Mouse (Mus musculus) urinary bladder, adult 18-20 months (tissue): ENCODE measurements around the gene Ston1.

Experiments used
- DNase-seq, 2 experiments: peaks; one replicate each; pipeline ENCODE4 v3.0.0; 2022; ENCODE audit warnings: low spot score in 2 of 2, mixed read lengths in 2 of 2

The Ston1 gene

DNA sequence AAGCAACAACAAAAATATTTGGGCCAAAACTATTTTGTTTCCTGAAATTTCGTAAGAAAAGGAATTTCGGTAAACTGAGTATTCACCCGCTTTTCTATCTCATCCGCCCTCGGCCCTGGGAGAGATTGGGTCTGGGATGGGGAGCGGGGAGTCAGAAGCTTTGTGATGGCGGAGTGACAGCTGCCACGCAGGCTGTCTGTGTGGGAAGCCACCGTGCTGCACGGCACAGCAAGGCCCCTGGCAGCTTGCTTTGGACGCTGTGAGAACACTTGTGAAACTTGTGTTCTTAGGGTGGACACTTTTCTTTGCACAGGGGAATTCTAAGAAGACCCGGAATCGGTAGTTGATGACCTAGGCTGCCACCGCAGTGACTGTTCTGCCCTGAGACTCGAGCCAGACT is 10.1 kb upstream of the Ston1 start:
- DNase-seq: no peak

DNA sequence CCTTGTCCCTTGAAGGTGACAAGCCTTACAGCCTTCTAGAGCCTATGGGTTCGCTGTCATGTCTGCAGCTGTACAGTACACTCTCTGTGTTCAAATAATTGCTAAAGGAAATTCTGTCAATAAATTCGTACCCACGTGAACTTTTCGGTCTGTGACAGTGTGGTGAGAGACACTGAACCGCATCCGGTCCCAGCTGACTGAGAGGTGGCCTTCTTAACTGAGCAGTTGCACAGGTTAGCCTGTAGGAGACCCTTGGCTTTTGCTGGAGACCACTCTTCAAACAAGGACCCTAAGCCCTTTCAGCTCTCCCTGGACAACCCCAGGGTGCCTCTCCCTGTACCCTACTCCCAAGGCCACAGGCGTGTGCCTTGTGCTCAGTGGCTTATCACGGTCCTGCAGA is 9.3 kb upstream of the Ston1 start:
- no peak for DNase-seq

DNA sequence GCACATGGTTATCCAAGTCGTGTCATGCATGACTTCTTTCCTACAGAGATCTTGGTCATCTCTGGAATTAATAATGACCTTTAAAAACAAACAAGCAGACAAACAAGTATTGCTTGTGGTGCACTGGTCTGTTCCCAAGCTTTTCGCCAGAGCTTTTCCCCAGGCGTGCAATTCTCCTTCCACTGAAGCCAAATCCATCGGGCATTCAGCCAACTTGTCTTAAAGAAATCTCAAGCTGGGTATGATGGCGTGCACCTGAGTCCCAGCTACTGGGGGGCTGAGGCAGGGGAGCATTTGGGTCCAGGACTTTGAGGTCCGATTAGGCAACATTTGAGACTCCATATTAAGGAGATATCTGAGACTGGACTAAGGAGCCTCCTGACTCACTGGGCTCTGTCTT is 7.2 kb upstream of the Ston1 start:
- no peak for DNase-seq

DNA sequence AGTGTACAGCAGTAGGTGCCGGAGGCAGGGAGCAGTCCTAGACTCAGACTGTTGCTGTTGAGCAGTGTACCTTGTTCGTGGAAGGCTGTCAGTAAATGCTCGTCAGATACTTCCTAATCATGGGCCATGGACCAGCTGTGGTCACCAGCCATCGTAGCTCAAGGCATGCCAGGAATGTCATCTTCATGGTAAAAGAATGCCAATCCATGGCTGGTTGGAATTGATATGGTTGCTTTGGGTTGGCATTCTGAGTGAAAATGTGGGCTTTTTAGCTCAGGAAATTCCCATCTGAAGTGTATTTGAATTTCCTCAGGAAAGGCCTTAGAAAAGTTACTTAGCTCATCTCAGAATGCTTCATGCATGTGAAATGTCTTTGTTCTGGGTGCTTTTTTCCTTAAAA is 2.4 kb upstream of the Ston1 start:
- no peak for DNase-seq

DNA sequence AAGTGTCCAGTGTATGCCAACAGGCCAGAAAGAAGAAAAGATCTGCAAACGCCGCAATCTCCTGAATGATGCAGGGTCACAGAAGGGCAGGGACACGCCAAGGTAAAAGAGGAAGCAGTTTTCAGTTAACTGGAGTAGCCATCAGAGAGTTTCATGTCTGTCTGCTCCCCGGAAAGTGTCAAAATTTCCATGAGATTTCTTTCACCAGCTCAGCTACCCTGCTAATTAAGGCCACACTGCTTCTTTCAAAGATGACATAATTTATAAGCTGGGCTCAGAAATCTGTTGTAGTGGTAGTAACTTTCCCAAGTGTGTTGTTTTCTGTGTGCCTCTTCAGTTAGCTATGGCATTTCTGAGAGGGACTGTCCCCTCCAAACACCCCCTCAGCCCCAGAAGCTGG is 1.4 kb upstream of the Ston1 start:
- DNase-seq: no peak

DNA sequence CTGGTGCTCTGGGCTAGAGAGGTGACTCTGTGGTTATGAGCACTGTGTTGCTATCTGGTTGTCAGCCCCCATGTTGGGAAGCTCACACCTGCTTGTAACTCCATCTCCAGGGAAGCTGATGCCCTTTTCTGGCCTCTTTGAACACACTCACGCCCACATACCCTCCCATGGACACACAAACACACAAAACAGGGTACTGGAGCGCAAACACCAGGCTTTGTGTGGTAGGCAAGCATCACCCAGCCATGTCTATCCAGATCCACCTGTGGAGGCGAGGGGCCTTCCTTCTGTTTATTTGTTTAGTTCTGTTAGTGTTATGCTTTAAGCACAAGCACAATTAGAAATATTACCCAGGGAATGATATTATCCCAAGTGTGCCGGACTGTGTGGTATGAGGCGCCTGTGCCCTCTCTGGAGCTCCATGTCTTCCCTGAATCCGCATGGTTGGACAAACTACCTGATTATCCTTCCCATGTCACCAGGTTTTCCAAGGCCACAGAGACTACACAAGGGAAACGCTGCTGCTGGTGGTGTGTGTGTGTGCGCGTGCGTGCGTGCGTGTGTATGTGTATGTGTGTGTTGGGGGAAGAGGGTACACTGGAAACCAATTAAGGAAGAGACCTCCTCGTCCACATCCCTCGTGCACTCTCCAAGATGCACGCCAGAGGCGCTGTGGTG is 801 bp upstream of the Ston1 start:
- DNase-seq: no peak

DNA sequence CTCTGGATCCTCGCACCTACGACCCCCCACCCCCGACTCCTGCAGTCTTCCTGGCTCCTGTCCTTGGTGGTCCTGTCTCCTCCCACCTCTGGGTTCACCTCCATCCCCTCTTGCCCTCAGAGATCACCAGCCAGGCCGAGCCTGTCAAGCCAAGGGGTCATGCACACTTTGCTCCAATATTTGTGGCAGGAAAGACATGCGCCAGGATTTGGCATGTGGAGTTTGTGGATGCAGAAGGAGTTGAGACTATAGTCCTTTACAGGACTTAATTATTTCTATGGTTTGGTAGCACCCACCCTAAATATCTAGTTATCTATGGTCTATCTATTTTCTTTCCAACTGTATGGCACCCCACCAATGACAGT is 554 bp downstream of the Ston1 start:
- DNase-seq: no peak

DNA sequence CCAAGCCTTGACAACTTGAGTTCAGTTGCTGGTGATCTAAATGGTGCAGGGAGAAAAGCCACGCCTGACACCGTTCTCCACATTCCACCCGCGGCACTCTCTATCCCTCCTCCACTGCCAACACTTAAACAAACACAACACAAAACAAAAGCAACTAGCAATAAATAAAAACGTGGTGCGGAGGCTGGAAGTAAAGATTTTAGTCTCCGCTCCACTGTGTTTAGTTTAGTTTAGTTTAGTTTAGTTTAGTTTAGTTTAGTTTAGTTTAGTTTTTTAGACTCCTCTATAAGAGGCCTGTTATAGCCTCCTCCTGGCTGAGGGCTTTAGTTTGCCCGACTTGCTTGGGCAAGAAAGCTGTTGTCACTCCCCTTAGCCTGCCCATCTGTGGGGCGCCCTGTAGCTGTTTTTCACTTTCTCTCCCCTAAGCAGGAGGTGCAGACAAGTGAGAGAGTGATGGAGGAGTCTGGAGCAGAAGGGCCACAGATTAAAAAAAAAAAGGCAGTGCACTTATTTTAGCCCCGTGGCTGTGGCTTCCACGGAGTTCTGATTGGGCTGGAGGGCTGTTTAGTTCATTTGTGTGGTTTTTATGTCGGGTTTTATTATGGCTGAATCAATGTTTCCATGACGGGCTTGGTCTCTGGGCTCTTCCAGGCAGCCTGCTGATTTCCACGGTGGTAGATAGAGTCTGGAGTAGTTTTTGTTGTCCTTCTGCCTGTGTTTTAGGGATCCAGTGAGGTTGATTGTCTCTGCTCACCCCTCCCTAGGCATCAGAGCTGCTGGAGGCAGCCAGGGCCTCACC is 1.3 kb downstream of the Ston1 start:
- DNase-seq: no peak

DNA sequence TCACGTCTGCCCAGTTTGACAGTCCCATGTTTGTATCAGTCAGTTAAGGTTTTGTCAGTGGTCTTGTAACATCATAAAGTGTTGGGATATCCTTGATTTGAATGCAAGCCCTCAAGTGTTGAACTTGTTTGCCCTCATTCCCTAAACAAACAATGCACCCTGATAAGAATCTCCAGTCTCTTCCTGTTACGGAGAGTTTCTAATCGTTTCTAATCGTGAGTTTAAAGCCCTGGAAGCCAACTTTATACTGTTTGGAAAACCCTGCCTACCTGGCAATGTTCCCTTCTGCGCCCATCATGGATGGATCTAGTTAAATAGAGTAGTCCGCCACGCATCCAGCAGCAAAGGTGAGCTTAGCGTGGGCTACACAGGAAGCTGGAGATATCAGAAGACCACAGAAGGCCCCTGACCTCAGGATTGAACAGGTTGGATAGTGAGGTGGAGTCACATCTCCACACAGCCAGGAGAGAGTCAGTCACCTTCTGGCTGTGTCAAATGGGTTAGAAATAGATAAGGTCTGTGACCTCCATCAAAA is 3.1 kb downstream of the Ston1 start:
- no peak for DNase-seq

DNA sequence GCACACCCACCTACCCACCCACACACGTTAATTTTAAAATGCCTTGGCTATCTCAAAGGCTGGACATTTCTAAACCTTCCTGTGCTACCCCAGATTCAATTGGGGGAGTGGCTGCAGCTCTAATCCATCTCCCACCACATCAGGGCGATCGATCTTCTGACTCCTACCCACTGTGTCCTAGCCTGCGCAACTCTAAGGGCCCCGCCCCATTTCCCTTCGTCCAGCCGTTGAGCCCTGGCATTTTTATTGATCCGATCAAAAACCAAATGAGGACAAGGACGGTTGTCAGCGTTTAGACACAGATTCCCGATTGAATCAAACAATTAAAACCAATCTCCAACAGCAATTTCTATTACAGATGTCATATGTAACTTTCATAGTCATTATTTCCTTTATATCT is 6.5 kb downstream of the Ston1 start:
- DNase-seq: no peak

DNA sequence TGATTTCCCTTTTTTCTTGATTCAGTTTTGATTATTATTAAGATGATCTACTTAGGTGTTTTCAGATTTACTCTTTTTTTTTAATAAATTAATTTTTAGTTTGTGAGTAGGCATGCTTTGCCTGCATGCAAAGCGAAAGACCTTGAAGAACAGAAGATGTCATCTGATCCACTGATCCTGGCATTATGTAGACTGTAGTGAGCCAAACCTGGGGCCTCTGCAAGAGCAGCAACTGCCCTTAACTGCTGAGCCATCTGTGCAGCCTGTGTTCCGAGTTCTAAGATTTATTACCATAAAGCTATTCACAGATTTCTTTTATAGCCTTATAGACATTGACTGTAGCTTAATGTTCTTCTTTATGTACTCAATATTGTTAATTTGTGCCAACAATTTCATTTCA is 8.6 kb downstream of the Ston1 start:
- DNase-seq: no peak

DNA sequence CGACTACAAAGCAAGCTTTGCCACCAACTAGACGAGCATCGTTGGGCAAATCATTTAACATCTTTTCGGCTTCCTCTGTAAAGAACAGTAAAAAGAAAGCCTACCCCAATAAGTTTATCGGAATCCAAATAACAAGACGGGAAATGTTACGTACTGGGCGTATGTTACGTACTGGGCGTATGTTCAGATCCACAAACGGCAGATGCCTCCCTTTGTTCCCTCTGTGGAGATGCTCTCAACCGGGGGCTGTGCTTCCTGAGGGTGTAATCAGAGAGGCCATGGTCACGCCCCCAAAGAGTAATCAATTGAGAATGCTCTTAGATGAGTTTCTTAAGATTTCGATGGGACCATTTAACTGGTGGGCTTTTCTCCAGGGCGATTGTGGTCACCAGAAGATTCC is 11.9 kb downstream of the Ston1 start:
- DNase-seq: no peak

DNA sequence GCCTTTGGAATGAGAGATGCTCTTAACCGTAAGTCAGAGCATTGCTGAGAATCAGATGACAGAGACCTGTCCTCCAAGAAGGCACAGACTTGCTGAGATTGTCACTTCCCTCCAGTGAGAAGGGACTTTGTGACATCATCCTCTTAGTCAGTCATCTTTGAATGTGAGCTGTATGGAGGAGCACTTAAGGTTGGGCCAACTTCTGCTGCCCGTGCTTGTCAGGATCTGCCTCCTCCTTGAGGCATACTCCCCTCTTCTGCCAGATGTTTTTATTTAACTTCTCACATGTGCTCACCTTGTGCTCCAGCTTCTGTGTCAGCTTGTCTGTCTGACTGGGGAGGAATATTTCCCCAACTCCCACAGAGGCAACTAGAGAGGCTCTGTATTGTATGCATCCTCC is 13.6 kb downstream of the Ston1 start:
- DNase-seq: no peak

DNA sequence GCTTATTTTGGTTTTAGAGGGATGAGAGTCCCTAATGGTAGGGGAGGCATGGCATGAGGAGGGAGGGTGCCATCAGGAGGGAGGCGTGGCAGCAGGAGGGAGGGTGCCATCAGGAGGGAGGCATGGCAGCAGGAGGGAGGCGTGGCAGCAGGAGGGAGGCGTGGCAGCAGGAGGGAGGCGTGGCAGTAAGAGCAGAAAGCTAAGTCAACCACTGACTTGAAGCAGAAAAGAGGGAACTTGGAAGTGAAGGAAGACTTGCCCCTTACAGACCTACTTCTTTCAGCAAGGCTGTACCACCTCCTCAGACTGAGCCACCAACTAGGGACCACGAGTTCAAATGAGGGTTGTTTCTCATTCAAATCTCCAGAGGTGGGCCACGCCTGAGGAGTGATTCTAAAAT is 15.7 kb downstream of the Ston1 start:
- no peak for DNase-seq

DNA sequence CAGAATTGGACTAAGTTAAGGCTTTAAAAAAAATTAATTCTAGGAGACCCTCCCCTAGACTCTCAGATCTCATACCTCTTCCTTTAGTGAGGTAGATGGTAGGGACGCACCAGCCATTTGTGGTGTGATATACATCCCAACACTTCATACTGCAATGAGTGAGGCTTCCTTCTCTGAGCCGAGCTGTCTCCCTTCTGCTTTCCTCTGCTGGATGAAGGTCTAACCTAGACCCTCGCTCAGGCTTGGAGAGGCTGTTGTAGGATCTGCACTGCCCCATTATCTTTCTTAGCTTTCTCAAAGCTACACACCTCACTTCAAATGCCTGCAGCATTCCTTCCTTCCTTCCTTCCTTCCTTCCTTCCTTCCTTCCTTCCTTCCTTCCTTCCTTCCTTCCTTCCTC is 16.2 kb downstream of the Ston1 start:
- no peak for DNase-seq

DNA sequence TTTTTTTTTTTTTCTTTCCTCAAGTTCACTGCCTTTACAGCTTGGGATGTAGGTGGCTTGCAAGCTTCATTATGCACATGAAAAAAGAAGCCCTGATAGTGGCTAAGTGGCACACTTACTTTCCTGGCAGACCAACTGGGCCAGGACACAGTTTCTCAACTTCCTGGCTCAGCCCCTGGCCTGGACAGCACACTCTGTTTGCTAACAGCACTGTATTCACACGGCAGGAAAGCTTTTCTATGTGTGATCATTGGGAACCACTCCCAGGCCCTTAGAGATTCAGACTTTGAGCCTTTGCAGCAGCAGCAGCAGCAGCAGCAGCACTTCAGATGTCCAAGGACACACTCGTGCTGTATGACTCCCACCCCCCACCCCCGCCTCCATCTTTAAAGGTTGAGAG is 16.8 kb downstream of the Ston1 start:
- DNase-seq: no peak

DNA sequence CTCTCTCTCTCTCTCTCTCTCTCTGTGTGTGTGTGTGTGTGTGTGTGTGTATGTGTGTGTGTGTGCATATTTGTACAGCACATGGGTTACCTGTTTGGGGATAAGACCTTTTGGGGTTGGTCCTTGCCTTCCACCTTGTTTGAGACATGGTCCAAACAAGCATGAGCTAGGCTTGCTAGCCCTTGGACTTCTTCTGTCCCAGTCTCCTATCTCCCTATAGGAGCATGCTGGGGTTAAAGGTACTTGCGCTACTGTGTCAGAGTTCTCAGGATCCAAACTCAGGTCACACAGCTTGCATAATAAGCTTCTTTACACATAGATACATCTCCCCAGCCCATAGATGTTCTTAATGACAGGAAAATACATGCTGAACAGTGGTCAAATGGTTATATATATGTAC is 17.2 kb downstream of the Ston1 start:
- DNase-seq: no peak

DNA sequence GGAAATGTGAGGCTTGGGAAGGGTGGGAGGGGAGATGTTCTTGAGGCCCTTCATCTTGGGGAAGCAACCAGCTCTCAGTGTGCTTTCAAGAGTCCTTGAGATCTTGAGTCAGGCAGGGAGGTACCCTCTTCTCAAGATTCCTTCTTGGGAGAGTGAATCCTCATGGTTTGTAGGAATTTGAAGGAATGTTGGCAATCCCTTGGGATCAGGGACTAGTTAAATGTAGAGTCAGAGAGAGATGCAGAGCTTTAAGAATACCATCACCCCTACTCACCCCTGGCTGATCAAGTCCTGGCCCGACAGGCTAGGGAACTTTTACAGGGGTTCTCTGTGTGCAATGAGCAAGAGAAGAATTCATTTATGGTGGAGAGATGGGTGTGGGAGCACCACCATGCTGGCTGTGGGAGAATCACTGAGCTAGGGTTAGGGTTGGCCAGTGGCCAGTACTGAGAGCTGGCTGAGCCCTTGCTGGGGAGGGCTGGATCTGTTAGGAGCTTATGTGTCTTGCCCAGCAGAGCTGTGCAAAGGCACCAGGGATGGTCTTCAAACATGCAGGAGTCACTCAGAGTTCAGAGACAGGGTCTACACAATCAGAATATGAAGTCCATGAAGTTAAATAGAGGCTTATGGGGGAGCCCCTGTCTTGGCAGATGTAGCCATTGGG is 18.1 kb downstream of the Ston1 start:
- DNase-seq: no peak

DNA sequence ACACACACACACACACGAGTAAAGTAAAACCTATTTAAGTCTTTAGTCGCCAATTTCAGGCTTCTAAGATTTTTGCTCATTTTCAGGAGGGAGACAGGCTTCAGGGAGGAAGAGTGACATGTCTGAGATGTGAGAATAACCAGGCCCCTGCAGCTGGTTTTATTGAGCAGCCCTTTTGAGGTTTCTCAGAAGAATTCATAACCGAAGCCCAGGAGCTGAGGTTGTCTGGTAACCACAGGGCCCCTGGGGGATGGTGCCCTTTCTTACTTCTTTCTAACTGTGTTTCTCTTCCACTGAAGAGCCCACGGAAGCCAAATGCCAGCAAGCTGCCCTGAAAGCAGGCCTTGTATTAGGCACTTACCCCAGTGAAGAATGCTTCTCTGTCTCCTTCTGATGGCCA is 23.5 kb downstream of the Ston1 start:
- DNase-seq: no peak

DNA sequence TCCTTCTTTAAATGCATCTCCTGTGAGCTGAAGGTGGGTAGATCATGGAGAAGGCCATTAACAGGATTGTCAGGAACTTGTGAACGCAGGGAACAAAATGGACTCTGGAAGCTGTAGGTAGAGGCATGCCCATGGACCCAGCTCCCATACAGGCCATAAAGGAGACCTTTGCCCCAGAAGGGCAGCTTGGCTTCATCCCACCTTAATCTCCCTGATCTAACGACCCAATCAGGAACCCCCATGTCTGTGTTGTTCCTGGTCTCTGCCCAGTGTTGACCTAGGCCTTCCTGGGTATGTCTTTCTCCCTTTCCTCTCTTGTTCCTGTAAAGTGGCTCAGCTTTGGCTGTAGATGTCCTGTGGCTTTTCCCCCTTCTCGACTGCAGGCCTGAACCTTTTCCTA is 23.9 kb downstream of the Ston1 start:
- DNase-seq: no peak

DNA sequence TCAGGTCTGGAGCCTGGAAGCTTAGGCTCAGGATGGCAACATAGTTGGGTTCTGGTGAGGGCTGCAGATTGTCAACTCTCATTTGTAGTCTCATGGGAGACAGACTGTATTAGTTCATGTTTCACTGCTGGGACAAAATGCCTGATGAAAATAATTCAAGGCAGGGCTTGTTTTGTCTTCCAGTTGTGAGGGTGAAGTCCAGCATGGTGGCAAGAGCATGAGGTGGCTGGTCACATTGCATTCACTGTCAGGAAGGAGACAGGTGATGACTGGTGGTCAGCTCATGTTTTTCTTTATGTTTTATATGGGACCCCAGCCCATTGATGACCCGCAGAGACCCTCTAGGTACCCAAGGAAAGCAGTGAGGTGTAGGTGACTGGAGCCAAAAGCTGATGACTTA is 25.2 kb downstream of the Ston1 start:
- no peak for DNase-seq

DNA sequence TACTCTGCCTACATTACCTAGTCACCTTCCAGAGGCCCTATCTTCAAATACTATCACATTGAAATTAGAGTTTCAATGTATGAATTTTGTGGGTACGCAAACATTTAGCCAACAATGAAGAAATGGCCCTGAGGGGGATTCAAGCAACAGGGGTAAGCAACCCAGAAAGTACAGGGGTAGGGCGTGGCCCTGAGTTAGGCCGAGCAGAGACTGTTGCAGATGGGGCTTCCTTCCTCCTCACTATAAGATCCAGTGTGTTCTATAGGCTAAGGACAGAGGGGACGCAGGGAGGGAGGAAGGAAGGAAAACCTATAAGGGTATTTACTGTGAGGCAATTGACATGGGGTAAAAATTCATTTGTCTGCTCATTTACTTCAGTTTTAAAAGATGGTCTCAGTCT is 26.9 kb downstream of the Ston1 start:
- DNase-seq: no peak

DNA sequence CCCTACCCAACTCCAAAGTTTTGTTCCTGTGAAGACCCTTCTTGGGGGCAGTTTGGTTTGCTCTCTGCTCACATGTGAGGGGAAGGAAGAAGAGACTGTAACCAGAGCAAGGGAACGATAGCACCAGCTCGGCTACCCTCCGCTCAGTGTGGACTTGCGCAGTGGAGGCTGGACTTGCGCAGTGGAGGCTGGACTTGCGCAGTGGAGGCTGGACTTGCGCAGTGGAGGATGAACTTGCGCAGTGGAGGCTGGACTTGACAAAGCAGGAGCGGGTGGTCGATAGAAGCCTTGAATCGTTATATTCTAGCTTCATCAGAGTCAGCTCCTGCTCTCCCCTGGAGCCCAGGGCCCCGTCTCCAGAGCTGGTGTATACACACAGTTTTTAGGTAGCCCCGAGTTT is 27.9 kb downstream of the Ston1 start:
- DNase-seq: no peak
